Mouse (Mus musculus) kidney, adult 2 months (tissue): ENCODE measurements around the gene Unc45a.

ENCODE experiments used
- CTCF ChIP-seq: fragments of 200-500 bp; conservative IDR thresholded peaks from 2 replicates; pipeline ENCODE4 v1.5.1; 2011; ENCODE audit warnings: low read depth, mild to moderate bottlenecking, control low read depth, low read length, moderate library complexity, mixed read lengths; ENCODE audit not compliant: insufficient read depth, insufficient read length
- POLR2A ChIP-seq: fragments of 200-500 bp; IDR thresholded peaks from one replicate; pipeline ENCODE4 v1.6.1; 2011; ENCODE audit warnings: low read depth, low read length, control low read depth

DNA sequence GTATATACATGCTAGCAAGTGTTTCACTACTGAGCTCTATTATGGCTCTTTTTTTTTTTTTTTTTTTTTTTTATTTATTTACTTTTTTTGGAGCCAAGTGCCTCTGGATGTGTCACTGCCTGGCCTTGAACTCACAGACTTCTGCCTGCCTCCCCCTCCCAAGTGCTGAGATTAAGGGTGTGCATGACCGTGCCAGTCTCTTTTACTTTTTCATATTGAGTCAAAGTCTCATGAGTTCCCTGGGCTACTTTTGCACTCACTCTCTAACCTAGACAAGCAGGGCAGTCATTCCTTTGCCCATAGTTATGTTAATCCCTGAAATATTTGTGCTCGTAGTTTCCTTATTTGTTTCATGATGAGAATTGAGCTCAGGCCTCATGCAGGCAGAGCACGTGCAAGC, 59.2 kb downstream of the Unc45a start:
- no peak for TF ChIP-seq POLR2A
- TF ChIP-seq CTCF = no peak
